Comparison of ENCODE assay signal across 17 mouse cellular contexts in the genomic region with DNA sequence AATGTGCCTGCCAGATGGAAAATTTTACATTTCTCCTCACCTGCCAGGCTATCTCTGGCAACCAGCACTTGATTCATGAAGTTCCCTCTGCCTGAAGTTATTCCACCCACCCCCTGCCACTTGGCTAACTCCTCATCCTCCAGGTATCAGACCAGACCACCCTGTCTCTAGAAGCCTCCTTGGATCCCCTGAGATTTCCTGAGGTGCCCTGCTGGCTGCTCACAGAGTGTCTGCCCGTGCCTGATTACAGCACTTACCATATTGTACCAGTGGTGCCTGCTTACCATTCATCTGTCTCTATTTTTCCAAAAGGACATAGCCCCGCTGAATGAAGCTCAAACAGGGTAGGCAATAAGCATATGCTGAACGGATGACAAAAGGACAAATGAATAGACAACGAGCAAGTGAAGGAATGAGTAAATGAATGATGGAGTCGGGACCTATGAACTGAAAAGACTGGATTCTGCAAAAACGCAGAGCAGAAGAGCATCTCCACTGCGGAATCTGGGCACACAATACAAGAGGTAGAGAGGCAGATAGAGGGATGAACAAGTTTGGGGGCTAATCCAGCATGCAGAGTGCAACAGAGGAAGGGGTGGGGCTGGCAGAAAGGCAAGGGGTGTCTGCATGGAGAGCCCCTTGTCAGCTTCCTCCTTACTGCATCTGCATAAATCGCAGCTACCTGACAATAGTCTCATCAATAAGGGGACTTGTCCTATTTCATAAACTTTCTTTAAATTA.
DNase-seq lines count a peak whose midpoint lies in the region; ATAC-seq and TF ChIP-seq lines count a peak whose summit lies in the region.
"Had no signal": no experiment of that assay in that cellular context is flagged by ENCODE, and none has a peak within 500 bp of the region (broad histone marks: within the 10 kb centered on the region; RNA-seq: fewer than 3 reads in every experiment).

No protein-coding gene starts in this region.

- H3K27me3 ChIP-seq in forebrain, embryonic 13.5 days = no peaks in the 10 kb centered on the region
- H3K27me3 ChIP-seq in hindbrain, embryonic 15.5 days = no peaks in the 10 kb centered on the region
- H3K27me3 ChIP-seq in neural tube, embryonic 14.5 days (ENCODE audit: control insufficient read depth, insufficient read depth, low read length) = no peaks in the 10 kb centered on the region
- H3K27me3 ChIP-seq: heart, embryonic 15.5 days had no signal

- no peak overlapping the region for H3K9ac ChIP-seq in forebrain, embryonic 13.5 days
- 0 out of 2 replicates have a peak overlapping the region, but pooled peaks have one; percentile 14 for H3K9ac ChIP-seq in hindbrain, embryonic 15.5 days
- no peak overlapping the region for H3K9ac ChIP-seq in neural tube, embryonic 14.5 days (replicated peaks; ENCODE audit: low read depth, low read length)
- H3K9ac ChIP-seq: heart, embryonic 15.5 days had no signal

- peak; percentile 53; the same call in 1 of the 2 replicates for ATAC-seq in forebrain, embryonic 13.5 days
- ATAC-seq in hindbrain, embryonic 15.5 days (ENCODE audit: low FRiP score, low read depth) = peak; percentile 49; the same call in 1 of the 2 replicates
- peak; percentile 67 for ATAC-seq in neural tube, embryonic 14.5 days (ENCODE audit: low read depth)
- ATAC-seq in megakaryocyte progenitor cell, adult 5-6 weeks (replicated peaks; ENCODE audit: poor library complexity) = no peak

- 46% methylated on average over 8 of the region's 8 CpGs for WGBS in forebrain, embryonic 13.5 days
- WGBS in hindbrain, embryonic 15.5 days = 41% methylated on average over 8 of the region's 8 CpGs
- 42% methylated on average over 8 of the region's 8 CpGs for WGBS in neural tube, embryonic 14.5 days

- intact Hi-C loops in left cerebral cortex, adult 2 months (cut with DNase I) = no loop called here
- intact Hi-C loops in left cerebral cortex, postnatal 4 days (cut with DNase I) = no loop called here

- H3K4me2 ChIP-seq in forebrain, embryonic 13.5 days = no peak overlapping the region
- H3K4me2 ChIP-seq in hindbrain, embryonic 15.5 days = 0 out of 2 replicates have a peak overlapping the region, but pooled peaks have one; percentile 4
- no peak overlapping the region for H3K4me2 ChIP-seq in neural tube, embryonic 14.5 days (ENCODE audit: low read depth, low read length)
- H3K4me2 ChIP-seq: heart, embryonic 15.5 days had no signal

- no peak for DNase-seq in left cerebral cortex, adult 2 months (ENCODE audit: extremely low spot score in 1 of 2, low spot score in 2 of 2)
- no peak for DNase-seq in left cerebral cortex, postnatal 4 days
- DNase-seq in thymus, postnatal 4 days = no peak
- no peak for DNase-seq in retina, embryonic 14.5 days (ENCODE audit: low spot score)
- DNase-seq: adrenal gland, postnatal 14 days; cerebellum, adult 9-10 months; gastrocnemius, postnatal 10 days; heart, adult 18-20 months; kidney, adult 11 months; kidney, postnatal 25 days; layer of hippocampus, adult 9-11 months; lung, postnatal 14 days had no signal

- H3K4me3 ChIP-seq in left cerebral cortex, adult 2 months = no peak overlapping the region
- H3K4me3 ChIP-seq in forebrain, embryonic 13.5 days = no peak overlapping the region
- no peak overlapping the region for H3K4me3 ChIP-seq in hindbrain, embryonic 15.5 days
- H3K4me3 ChIP-seq in neural tube, embryonic 14.5 days (ENCODE audit: low read depth, low read length) = no peak overlapping the region
- H3K4me3 ChIP-seq: heart, embryonic 15.5 days had no signal

- peaks cover 36% of the 10 kb centered on the region for H3K4me1 ChIP-seq in forebrain, embryonic 13.5 days
- H3K4me1 ChIP-seq in hindbrain, embryonic 15.5 days (replicated peaks) = peaks cover 35% of the 10 kb centered on the region
- H3K4me1 ChIP-seq in neural tube, embryonic 14.5 days (ENCODE audit: control insufficient read depth, insufficient read depth, low read length) = peaks cover 21% of the 10 kb centered on the region

- H3K9me3 ChIP-seq in forebrain, embryonic 13.5 days (replicated peaks) = no peaks in the 10 kb centered on the region
- no peaks in the 10 kb centered on the region for H3K9me3 ChIP-seq in hindbrain, embryonic 15.5 days
- no peaks in the 10 kb centered on the region for H3K9me3 ChIP-seq in neural tube, embryonic 14.5 days (ENCODE audit: control insufficient read depth, low read length)
- H3K9me3 ChIP-seq: heart, embryonic 15.5 days had no signal

- H3K36me3 ChIP-seq in forebrain, embryonic 13.5 days (ENCODE audit: poor library complexity, severe bottlenecking) = no peaks in the 10 kb centered on the region
- no peaks in the 10 kb centered on the region for H3K36me3 ChIP-seq in hindbrain, embryonic 15.5 days
- no peaks in the 10 kb centered on the region for H3K36me3 ChIP-seq in neural tube, embryonic 14.5 days (ENCODE audit: control insufficient read depth, insufficient read depth, low read length)
- H3K36me3 ChIP-seq: heart, embryonic 15.5 days had no signal

- H3K27ac ChIP-seq in left cerebral cortex, adult 2 months = peak overlapping the region; percentile 47; the same call in 1 of the 2 replicates
- H3K27ac ChIP-seq in forebrain, embryonic 13.5 days = peak overlapping the region; percentile 65
- H3K27ac ChIP-seq in hindbrain, embryonic 15.5 days (replicated peaks) = peak overlapping the region; percentile 79
- H3K27ac ChIP-seq in neural tube, embryonic 14.5 days (ENCODE audit: low read depth, low read length) = peak overlapping the region; percentile 71
- H3K27ac ChIP-seq: heart, embryonic 15.5 days had no signal

- TF ChIP-seq CTCF in left cerebral cortex, adult 2 months (IDR thresholded peaks at IDR 0.05) = no peak
